Mouse (Mus musculus) bone marrow, adult 2 months (tissue): ENCODE measurements around the gene Synpo2.

ENCODE experiments used
- CTCF ChIP-seq: fragments of 200-500 bp; IDR thresholded peaks from 2 replicates; pipeline ENCODE4 v1.5.1; 2011; ENCODE audit warnings: low read length, control low read depth; ENCODE audit not compliant: control insufficient read depth, insufficient read depth
- POLR2A ChIP-seq: fragments of 200-500 bp; IDR thresholded peaks from 2 replicates; pipeline ENCODE4 v1.6.1; 2011; ENCODE audit warnings: low read depth, mild to moderate bottlenecking, control low read depth, low read length, borderline replicate concordance; ENCODE audit not compliant: control insufficient read depth

DNA sequence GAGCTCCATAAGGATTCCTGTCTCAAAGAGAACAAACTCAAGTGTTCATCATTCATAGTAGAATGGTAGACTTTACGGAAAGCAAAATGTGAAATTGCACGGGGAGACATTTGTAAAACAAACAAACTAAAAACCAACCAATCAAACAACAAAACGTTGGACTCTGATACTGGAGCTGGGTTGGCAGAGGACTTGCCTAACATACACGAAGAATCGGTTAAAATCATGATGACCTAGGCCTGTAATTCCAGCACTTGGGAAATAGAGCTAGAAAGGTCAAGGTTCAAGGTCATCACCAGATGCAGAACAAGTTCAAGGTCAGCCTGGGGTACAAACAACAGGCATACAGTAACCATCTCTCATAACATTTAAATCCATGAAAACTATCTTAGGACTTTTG, 147.7 kb downstream of the Synpo2 start:
- no peak for TF ChIP-seq CTCF
- TF ChIP-seq POLR2A, result no peak
